Mouse (Mus musculus) small intestine, adult 2 months (tissue): Measurements from ENCODE around the gene Nynrin.

ENCODE experiments used
- CTCF ChIP-seq: fragments of 200-500 bp; IDR thresholded peaks from 2 replicates; pipeline ENCODE4 v1.5.1; 2012; ENCODE audit warnings: low read depth, mild to moderate bottlenecking, control low read depth, inconsistent platforms, low read length, moderate library complexity, mixed read lengths; ENCODE audit not compliant: insufficient replicate concordance, insufficient read length; ENCODE audit errors: extremely low read depth
- POLR2A ChIP-seq: fragments of 200-500 bp; IDR thresholded peaks from 2 replicates; pipeline ENCODE4 v1.6.1; 2012; ENCODE audit warnings: low read depth, mild to moderate bottlenecking, control low read depth, inconsistent platforms, low read length, moderate library complexity

GRCm38 (mm10) chr14:55913406-55913805 is 59.6 kb downstream of the Nynrin start:
- no peak for TF ChIP-seq CTCF
- TF ChIP-seq POLR2A = no peak
